Mouse (Mus musculus) G1E (cell line): Measurements from ENCODE around the gene Cd9. TPM values are rescaled to one million over a fixed set of nuclear protein-coding genes. Genes with fewer than 3 reads are reported as not detected.
A peak's percentile ranks its signal among the peaks of the same experiment; 100 is the strongest.

Experiments used
- ATAC-seq: 2 replicates; pipeline ENCODE4 v1.8.0; 2016; ENCODE audit warnings: mild to moderate bottlenecking; ENCODE audit not compliant: insufficient number of reproducible peaks, poor library complexity, low FRiP score, severe bottlenecking; ENCODE audit errors: extremely low read depth
- DNase-seq: peaks from one replicate; pipeline ENCODE4 v3.0.0; 2012; ENCODE audit warnings: low spot score
- H3K27me3 ChIP-seq: 2 replicates; pipeline ENCODE4 v1.6.1; 2012; ENCODE audit warnings: mild to moderate bottlenecking, low read length, inconsistent platforms; ENCODE audit not compliant: insufficient read depth
- H3K36me3 ChIP-seq: replicated peaks from 2 replicates; pipeline ENCODE3; 2012; ENCODE audit warnings: mild to moderate bottlenecking, inconsistent platforms
- H3K4me1 ChIP-seq: 2 replicates; pipeline ENCODE4 v1.6.1; 2012; ENCODE audit warnings: low read depth, low read length, inconsistent platforms, mixed read lengths; ENCODE audit not compliant: insufficient read depth
- H3K4me3 ChIP-seq: 2 replicates; pipeline ENCODE4 v1.5.1; 2012; ENCODE audit warnings: low read depth, mild to moderate bottlenecking, inconsistent platforms, low read length, moderate library complexity, mixed read lengths
- H3K9me3 ChIP-seq: replicated peaks from 2 replicates; pipeline ENCODE4 v1.6.1; 2012; ENCODE audit warnings: inconsistent platforms
- CTCF ChIP-seq: IDR thresholded peaks from 2 replicates; pipeline ENCODE4 v1.5.1; 2012; ENCODE audit warnings: low read depth, low read length, inconsistent platforms, mixed read lengths
- GATA1 ChIP-seq: IDR thresholded peaks from 2 replicates; pipeline ENCODE4 v1.6.1; 2012; ENCODE audit warnings: borderline replicate concordance, low read length, inconsistent platforms, mixed read lengths
- GATA2 ChIP-seq: IDR thresholded peaks from 2 replicates; pipeline ENCODE4 v1.6.1; 2012; ENCODE audit warnings: low read depth, low read length, inconsistent platforms, borderline replicate concordance
- POLR2AphosphoS5 ChIP-seq: IDR thresholded peaks from 2 replicates; pipeline ENCODE4 v1.6.1; 2012; ENCODE audit warnings: low read depth, low read length, inconsistent platforms; ENCODE audit not compliant: insufficient replicate concordance
- TAL1 ChIP-seq: conservative IDR thresholded peaks from 2 replicates; pipeline ENCODE4 v1.6.1; 2012; ENCODE audit warnings: low read depth, low read length, inconsistent platforms, mixed read lengths
- polyA plus RNA-seq: library from polyadenylated mRNA; stranded (reverse); fragments of >175 nt; gene quantifications from 2 replicates; pipeline ENCODE4 v1.2.3, GENCODE M21; 2012
- total RNA-seq, 2 experiments: library from RNA; stranded (forward) in 1 of 2; stranded (reverse) in 1 of 2; fragments of 200-1000 nt in 1 of 2; fragments of >200 nt in 1 of 2; fragmentation: Nextera tagmentation in 1 of 2; gene quantifications; 2 replicates each; pipeline ENCODE4 v1.2.3; 2014 to 2017

Gene Cd9
- total RNA-seq (2014; fragmentation: Nextera tagmentation): not detected in 2 replicates
- not detected in 2 replicates for total RNA-seq (2017)
- not detected in 2 replicates for polyA plus RNA-seq

DNA sequence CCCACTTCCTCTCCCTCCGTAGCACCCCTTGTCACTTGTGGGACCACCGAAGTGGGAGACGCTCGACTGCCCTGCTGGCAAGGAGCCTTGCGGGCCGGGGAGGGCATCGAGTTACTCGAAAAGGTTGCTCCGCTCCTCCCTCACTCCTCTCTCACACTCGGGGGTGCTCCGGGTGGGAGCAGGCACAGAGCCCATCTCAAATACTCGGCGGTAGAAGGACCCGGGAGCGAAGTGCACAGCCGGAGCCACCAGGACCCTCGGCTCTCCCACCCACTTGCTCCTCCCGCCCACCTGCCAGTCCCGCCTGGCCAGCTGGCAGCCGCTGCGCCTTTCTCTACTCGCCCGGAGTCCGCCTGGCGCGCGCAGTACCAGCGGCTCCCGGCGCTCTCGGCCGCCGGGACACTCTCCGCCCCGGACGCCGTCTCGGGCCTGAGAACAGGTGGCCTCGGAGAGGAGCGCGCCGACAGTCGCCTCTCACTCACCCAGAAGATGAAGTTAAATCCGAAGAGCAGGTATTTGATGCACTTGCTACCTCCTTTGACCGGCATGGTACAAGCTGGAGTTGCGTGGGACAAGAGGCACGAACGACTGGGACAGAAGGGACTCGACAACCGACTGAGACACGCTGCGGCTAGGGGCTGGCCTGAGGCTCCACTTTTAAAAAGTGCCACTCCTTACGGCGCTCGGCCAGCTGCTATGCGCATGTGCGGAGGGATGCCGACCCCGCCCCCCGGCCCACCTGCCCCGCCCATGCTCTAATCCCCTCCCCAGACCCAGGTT lies at the start of gene Cd9:
TSS of gene Cd9 (minus strand) at position 700 of the 780 bp plus-strand sequence.
- DNase-seq (no peak), ATAC-seq (no peak)
- Histone ChIP-seq H3K4me3 (peak within 1 kb of the TSS; percentile 13; the same call in 1 of the 2 replicates), H3K36me3 (no peaks in the 10 kb centered on the region), H3K4me1 (no peaks in the 10 kb centered on the region), H3K9me3 (peaks cover 79% of the 10 kb centered on the region), H3K27me3 (no peaks in the 10 kb centered on the region)
- TF ChIP-seq GATA1 (no peak), TAL1 (no peak), CTCF (no peak), GATA2 (no peak), POLR2AphosphoS5 (no peak)

DNA sequence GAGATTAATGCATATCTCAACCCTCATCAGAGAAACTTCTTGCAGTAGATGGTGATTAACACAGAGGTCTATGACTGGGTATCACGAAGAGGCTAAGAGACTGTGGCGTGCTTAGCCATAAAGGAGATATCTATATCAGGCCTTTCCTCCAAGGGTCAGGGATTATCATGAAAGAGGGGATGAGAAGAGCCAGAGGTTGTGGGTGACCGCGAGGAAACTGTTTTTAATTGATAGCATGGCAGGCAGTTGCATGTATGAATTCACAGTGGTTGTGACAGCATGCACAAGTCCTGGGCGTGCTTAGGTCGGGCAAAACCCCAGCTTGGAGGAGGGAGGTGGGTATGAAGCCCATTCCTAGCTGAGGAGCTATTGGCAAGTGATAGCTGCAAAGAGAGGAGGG lies 46.7 kb upstream of the Cd9 start:
- DNase-seq: no peak
- Histone ChIP-seq H3K4me1 (no peaks in the 10 kb centered on the region), H3K4me3 (no peak overlapping the region), H3K9me3 (peaks cover 59% of the 10 kb centered on the region), H3K36me3 (no peaks in the 10 kb centered on the region), H3K27me3 (no peaks in the 10 kb centered on the region)
- TF ChIP-seq TAL1 (no peak), GATA2 (no peak), GATA1 (no peak), CTCF (no peak), POLR2AphosphoS5 (no peak)
- no peak for ATAC-seq

DNA sequence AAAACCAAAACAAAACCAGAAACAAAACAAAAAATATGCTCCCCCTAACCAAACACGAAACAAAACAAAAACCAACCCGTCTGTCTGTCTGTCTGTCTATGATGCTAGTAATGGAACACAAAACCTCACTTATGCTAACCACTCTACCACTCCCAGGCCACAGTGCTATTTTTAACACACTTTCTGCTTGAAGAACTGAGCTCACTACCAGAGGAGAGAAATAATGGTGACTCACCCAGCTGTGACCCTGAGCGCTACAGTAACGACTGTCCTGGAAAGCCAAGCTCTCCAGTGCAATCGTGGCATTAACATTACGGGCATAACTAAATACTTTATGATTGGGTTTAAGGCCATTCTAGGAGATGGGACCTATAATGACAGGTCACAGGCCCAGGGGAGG lies 46.2 kb upstream of the Cd9 start:
- TF ChIP-seq GATA1 (no peak), GATA2 (no peak), CTCF (no peak)
- Histone ChIP-seq H3K27me3 (no peaks in the 10 kb centered on the region), H3K36me3 (no peaks in the 10 kb centered on the region), H3K4me3 (no peak overlapping the region), H3K4me1 (no peaks in the 10 kb centered on the region), H3K9me3 (peaks cover 60% of the 10 kb centered on the region)
- ATAC-seq: no peak
- no peak for DNase-seq

DNA sequence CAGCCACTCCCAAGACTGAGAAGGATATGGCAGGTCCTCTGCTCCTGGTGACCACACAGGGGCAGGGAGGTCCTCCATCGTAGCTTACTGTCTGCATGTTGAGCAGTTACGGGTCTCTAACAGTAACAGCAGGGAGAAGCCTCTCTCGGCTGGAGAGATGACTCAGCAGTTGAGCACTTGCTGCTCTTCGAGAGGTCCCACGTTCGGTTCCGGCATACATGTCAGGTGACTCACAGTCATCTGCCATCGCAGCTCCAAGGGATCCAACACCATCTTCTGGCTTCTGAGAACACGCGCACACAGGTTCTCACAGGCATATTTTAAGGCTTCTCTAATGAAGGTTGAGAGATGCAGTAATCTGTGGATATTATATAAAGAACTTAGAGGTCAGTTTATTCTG lies 45.6 kb upstream of the Cd9 start:
- DNase-seq: no peak
- H3K4me1 ChIP-seq: no peaks in the 10 kb centered on the region
- H3K9me3 ChIP-seq: peaks cover 61% of the 10 kb centered on the region
- no peak overlapping the region for H3K4me3 ChIP-seq
- H3K36me3 ChIP-seq: no peaks in the 10 kb centered on the region
- H3K27me3 ChIP-seq: no peaks in the 10 kb centered on the region
- TF ChIP-seq POLR2AphosphoS5 (no peak), GATA2 (no peak), GATA1 (no peak), TAL1 (no peak), CTCF (no peak)
- ATAC-seq: no peak

DNA sequence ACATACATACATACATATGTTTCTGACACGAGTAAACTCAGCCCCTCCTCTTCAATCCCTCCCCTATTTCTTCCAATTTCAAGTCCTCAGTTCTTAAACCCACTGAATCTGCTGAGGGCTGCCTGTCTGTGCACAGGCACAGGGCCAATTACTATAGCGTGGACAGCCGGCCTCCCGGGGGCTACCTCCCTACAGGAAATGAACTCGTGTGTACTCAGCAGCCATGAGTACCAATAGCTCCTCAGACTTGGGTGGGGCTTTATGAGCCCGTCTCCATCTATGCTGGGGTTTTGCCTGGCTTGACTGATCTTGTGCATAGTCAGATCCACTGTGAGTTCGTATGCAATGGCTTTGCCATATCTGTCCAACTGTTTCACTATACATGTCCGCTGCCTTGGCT lies 44.8 kb upstream of the Cd9 start:
- no peak for DNase-seq
- Histone ChIP-seq H3K27me3 (no peaks in the 10 kb centered on the region), H3K4me1 (no peaks in the 10 kb centered on the region), H3K9me3 (peaks cover 64% of the 10 kb centered on the region), H3K36me3 (no peaks in the 10 kb centered on the region), H3K4me3 (no peak overlapping the region)
- no peak for ATAC-seq
- TF ChIP-seq GATA1 (no peak), CTCF (no peak), TAL1 (no peak)

DNA sequence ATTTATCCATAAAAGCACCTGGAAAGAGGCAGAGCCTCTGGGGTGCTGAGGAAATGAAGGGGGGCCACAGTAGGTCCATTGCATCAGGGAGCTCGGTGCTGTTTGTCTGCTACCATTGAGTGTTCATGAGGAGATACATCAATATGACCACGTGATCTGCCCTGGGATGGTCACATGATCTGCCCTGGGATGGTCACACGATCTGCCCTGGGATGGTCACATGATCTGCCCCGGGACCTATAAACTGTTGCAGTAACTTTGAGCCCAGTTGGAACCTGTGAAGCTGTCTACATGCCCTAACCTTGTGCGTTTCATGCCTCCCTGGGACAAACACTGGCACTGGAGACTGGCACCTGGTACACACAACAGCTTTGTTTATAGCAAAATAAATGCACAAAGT lies 43.9 kb upstream of the Cd9 start:
- TF ChIP-seq GATA2 (no peak), CTCF (no peak), TAL1 (no peak)
- no peak for DNase-seq
- Histone ChIP-seq H3K27me3 (no peaks in the 10 kb centered on the region), H3K9me3 (peaks cover 67% of the 10 kb centered on the region), H3K4me1 (no peaks in the 10 kb centered on the region), H3K4me3 (no peak overlapping the region), H3K36me3 (no peaks in the 10 kb centered on the region)
- no peak for ATAC-seq
